Mouse (Mus musculus) neutrophil, adult 65 days (primary cell): Measurements from ENCODE around the gene Zfp984. TPM values are rescaled to one million over a fixed set of nuclear protein-coding genes. Genes with fewer than 3 reads are reported as not detected.

Source experiments
- total RNA-seq: library from RNA; stranded (reverse); gene quantifications from 2 replicates; pipeline ENCODE4 v1.2.4, GENCODE M21; 2023

Gene Zfp984
- total RNA-seq: 7.7 and 8.7 TPM in 2 replicates

DNA sequence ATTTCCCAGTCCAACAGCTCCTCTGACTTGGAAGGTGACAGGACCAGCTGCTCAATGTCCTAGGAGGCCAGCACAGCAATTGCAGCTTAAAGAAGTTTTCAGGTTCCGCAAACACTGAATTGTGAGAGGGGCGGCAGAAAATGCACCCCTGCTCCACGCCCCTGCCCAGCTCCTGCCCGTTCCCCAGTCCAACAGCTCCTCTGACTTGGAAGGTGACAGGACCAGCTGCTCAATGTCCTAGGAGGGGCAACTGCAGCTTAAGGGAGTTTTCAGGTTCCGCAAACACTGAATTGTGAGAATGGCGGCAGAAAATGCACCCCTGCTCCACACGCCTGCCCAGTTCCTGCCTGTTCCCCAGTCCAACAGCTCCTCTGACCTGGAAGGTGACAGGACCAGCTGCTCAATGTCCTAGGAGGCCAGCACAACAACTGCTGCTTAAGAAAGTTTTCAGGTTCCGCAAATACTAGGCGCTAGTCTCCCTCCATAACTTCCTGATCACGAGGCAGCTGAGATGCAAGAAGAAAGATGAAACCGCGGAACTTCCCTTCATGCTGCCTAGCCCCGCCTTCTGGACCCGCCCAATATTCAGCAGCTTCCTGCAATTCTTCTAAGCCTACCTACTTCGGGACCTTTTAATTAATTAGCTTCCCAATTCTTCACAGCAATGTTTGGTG, at the start of gene Zfp984:
Gene Zfp984 (minus strand): TSS at position 497 of the 674 bp plus-strand sequence.

DNA sequence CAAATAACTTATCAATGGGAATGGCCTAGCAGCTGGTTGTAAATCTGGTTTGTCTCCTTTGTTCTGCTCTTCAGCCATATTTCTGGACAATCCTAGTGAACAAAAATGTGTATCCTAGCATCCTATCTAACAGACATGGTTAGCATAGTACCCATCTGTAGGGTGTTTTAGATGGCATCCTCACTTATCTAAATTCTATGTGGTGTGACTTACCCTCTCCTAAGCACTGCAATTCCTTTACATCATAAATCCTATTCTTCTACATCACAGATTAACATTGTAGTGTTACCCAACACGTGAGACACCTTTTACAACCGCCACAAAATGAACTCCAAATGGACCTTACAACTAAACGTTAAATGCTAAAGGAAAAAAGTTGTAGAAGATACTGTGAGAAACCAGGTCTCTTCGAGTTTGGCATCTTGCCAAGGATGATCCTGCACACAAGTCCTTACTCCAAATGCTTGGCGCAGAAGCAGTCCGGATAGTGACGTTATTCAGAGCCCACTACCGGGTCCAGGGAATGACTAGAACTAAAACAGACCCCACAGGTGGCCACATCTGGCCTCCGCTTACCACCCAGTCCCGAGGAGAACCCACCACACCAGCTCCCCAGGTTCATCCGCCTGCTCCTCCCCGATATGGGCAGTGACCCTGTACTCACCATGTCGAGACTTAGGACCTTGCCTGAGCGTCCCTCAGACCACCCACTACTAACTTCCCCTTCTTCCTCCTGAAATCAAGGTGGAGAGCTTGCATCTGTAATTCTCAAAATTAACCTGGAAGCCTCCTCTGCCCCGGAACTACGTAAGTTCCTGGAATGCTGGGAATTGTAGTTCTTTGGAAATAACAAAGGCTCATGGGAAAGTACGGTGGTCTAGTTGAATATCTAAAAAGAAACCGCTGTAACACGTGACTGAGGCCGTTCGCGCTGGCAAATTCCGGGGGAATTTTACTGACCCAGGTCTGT, 38.3 kb upstream of the Zfp984 start, which contains the start of gene Zfp933:
Gene Zfp933 (minus strand): TSS at position 753 of the 970 bp plus-strand sequence.

Other genes with a start within 250 kb of the Zfp984 start
- gene Zfp979, start 167.3 kb downstream of the Zfp984 start, total RNA-seq: 0.25 TPM in 1 of 2 replicates, not detected in the other
- not detected in 2 replicates for gene Zfp534, start 107.2 kb downstream of the Zfp984 start, total RNA-seq
- gene Zfp933, start 38.6 kb upstream of the Zfp984 start, total RNA-seq: 1.6 and 2.9 TPM in 2 replicates
- gene Miip, start 59.0 kb upstream of the Zfp984 start, total RNA-seq: 25.1 and 38.1 TPM in 2 replicates
- 3.2 and 4.5 TPM in 2 replicates for gene Fv1, start 59.2 kb upstream of the Zfp984 start, total RNA-seq
- 67.5 and 70.7 TPM in 2 replicates for gene Mfn2, start 94.9 kb upstream of the Zfp984 start, total RNA-seq
- 19.2 and 20.5 TPM in 2 replicates for gene Plod1, start 127.0 kb upstream of the Zfp984 start, total RNA-seq
- gene 2510039O18Rik, start 131.1 kb upstream of the Zfp984 start, total RNA-seq: 54.9 and 75.9 TPM in 2 replicates
- not detected in 2 replicates for gene Nppb, start 176.0 kb upstream of the Zfp984 start, total RNA-seq
- gene Nppa, start 190.9 kb upstream of the Zfp984 start, total RNA-seq: not detected in 2 replicates
- gene Clcn6, start 229.0 kb upstream of the Zfp984 start, total RNA-seq: 13.2 and 21.3 TPM in 2 replicates
- 10.2 and 10.7 TPM in 2 replicates for gene Mthfr, start 229.3 kb upstream of the Zfp984 start, total RNA-seq